Mouse (Mus musculus) liver, embryonic 14.5 days (tissue): ENCODE results near the gene Sgk1.

Source experiments
- CTCF ChIP-seq: IDR thresholded peaks from 2 replicates; pipeline ENCODE4 v1.5.1; 2016; ENCODE audit warnings: antibody characterized with exemption, low read depth, control low read depth
- EP300 ChIP-seq: IDR thresholded peaks from 2 replicates; pipeline ENCODE4 v1.6.1; 2016; ENCODE audit warnings: antibody characterized with exemption, low read depth

- TF ChIP-seq CTCF (no peak), EP300 (no peak)
Measured at GRCm38 (mm10) chr10:21923495-21923952, 41.5 kb downstream of the Sgk1 start.
